Mouse (Mus musculus) forebrain, postnatal 0 days (tissue): ENCODE data around the gene Pigu. TPM values are rescaled to one million over a fixed set of nuclear protein-coding genes. Genes with fewer than 3 reads are reported as not detected.

Source experiments
- ATAC-seq: fragments of 200-750 bp; cut with Nextera tagmentation; 2 replicates; pipeline ENCODE4 v1.8.0; 2017; ENCODE audit warnings: mild to moderate bottlenecking, moderate library complexity
- DNase-seq: peaks from one replicate; pipeline ENCODE4 v3.0.0-alpha.2; 2015
- H3K27ac ChIP-seq: fragments of 300-500 bp; sonication (generic); 2 replicates; pipeline ENCODE4 v1.5.1; 2014; ENCODE audit warnings: low read depth, mild to moderate bottlenecking, antibody characterized with exemption, low read length, moderate library complexity, mixed read lengths
- H3K27me3 ChIP-seq: fragments of 300-500 bp; sonication (generic); 2 replicates; pipeline ENCODE4 v1.6.1; 2014; ENCODE audit warnings: mild to moderate bottlenecking, low read length, mixed read lengths; ENCODE audit not compliant: insufficient read depth
- H3K36me3 ChIP-seq: fragments of 300-500 bp; sonication (generic); 2 replicates; pipeline ENCODE4 v1.6.1; 2014; ENCODE audit warnings: mild to moderate bottlenecking, moderate library complexity; ENCODE audit not compliant: insufficient read depth
- H3K4me1 ChIP-seq: fragments of 300-500 bp; sonication (generic); 2 replicates; pipeline ENCODE4 v1.6.1; 2014; ENCODE audit warnings: antibody characterized with exemption; ENCODE audit not compliant: insufficient read depth
- H3K4me2 ChIP-seq: fragments of 300-500 bp; sonication (generic); 2 replicates; pipeline ENCODE4 v1.6.1; 2014; ENCODE audit warnings: low read depth, mild to moderate bottlenecking, moderate library complexity
- H3K4me3 ChIP-seq: fragments of 300-500 bp; sonication (generic); 2 replicates; pipeline ENCODE4 v1.5.1; 2014; ENCODE audit warnings: low read depth, low read length, mixed read lengths
- H3K9ac ChIP-seq: fragments of 300-500 bp; sonication (generic); 2 replicates; pipeline ENCODE4 v1.6.1; 2014; ENCODE audit warnings: mild to moderate bottlenecking
- H3K9me3 ChIP-seq: fragments of 300-500 bp; sonication (generic); 2 replicates; pipeline ENCODE4 v1.6.1; 2016; ENCODE audit warnings: low read length
- CTCF ChIP-seq: sonication (generic); IDR thresholded peaks from 2 replicates; pipeline ENCODE4 v1.5.1; 2016; ENCODE audit warnings: antibody characterized with exemption, control low read depth, low read depth
- WGBS: fragments of 180-500 bp; shearing (Covaris S2); extraction: QIAGEN DNeasy Blood & Tissue Kit; methylation state at CpG from one replicate; pipeline ENCODE4 v1.1.7; 2014; 5-methylcytosine and 5-hydroxymethylcytosine counted together
- polyA plus RNA-seq: library from polyadenylated mRNA; unstranded; fragments of >200 nt; fragmentation: Nextera tagmentation; extraction: Ambion mirVana; gene quantifications from 2 replicates; pipeline ENCODE4 v1.2.1, GENCODE M21; 2015
- total RNA-seq: library from RNA; depleted of rRNA; stranded (reverse); fragments of >200 nt; gene quantifications from 2 replicates; pipeline ENCODE4 v1.2.3, GENCODE M21; 2014

Gene Pigu
- total and polyA plus RNA-seq, 2 experiments from 2014 or later, result 31.2 to 50.7 TPM

- DNase-seq (no peak), ATAC-seq (no peak)
- TF ChIP-seq CTCF, result no peak
- no peak overlapping the region for H3K4me2 ChIP-seq
- no peak overlapping the region for H3K27ac ChIP-seq
- whole genome bisulfite sequencing, result 86% methylated on average over 5 of the region's 5 CpGs
- no peaks in the 10 kb centered on the region for H3K4me1 ChIP-seq
- H3K36me3 ChIP-seq, result peaks cover 12% of the 10 kb centered on the region
- H3K9ac ChIP-seq, result no peak overlapping the region
- H3K27me3 ChIP-seq, result no peaks in the 10 kb centered on the region
- no peak overlapping the region for H3K4me3 ChIP-seq
- H3K9me3 ChIP-seq, result no peaks in the 10 kb centered on the region
These were observed 36.6 kb downstream of the Pigu start for GRCm38 (mm10) chr2:155320596-155320995.

GRCm38 (mm10) chr2:155318618-155319017 lies 38.6 kb downstream of the Pigu start:
- H3K27me3 ChIP-seq, result no peaks in the 10 kb centered on the region
- H3K9ac ChIP-seq, result no peak overlapping the region
- 93% methylated on average over 2 of the region's 2 CpGs for WGBS
- H3K9me3 ChIP-seq, result no peaks in the 10 kb centered on the region
- ATAC-seq, result no peak
- no peak overlapping the region for H3K4me3 ChIP-seq
- no peak for TF ChIP-seq CTCF
- H3K36me3 ChIP-seq, result peaks cover 23% of the 10 kb centered on the region
- H3K27ac ChIP-seq, result no peak overlapping the region
- DNase-seq, result no peak
- no peak overlapping the region for H3K4me2 ChIP-seq
- no peaks in the 10 kb centered on the region for H3K4me1 ChIP-seq

- Histone ChIP-seq H3K4me1 (no peaks in the 10 kb centered on the region), H3K4me2 (no peak overlapping the region), H3K27me3 (no peaks in the 10 kb centered on the region), H3K9me3 (no peaks in the 10 kb centered on the region), H3K27ac (no peak overlapping the region), H3K4me3 (no peak overlapping the region), H3K9ac (no peak overlapping the region), H3K36me3 (peaks cover 35% of the 10 kb centered on the region)
- WGBS, result 60% methylated on average over 6 of the region's 6 CpGs
- no peak for TF ChIP-seq CTCF
- ATAC-seq, result no peak
- no peak for DNase-seq
These were observed 43.6 kb downstream of the Pigu start for GRCm38 (mm10) chr2:155313671-155314070.

- H3K4me2 ChIP-seq, result no peak overlapping the region
- no peak overlapping the region for H3K9ac ChIP-seq
- 36% methylated on average over 3 of the region's 3 CpGs for WGBS
- no peak overlapping the region for H3K4me3 ChIP-seq
- no peaks in the 10 kb centered on the region for H3K4me1 ChIP-seq
- ATAC-seq (no peak), DNase-seq (peak; percentile 24)
- H3K27ac ChIP-seq, result peak overlapping the region; percentile 45; the same call in 1 of the 2 replicates
- TF ChIP-seq CTCF, result peak; percentile 44
- no peaks in the 10 kb centered on the region for H3K9me3 ChIP-seq
- no peaks in the 10 kb centered on the region for H3K27me3 ChIP-seq
- H3K36me3 ChIP-seq, result peaks cover 35% of the 10 kb centered on the region
These were observed 48.2 kb downstream of the Pigu start for GRCm38 (mm10) chr2:155308936-155309592.

GRCm38 (mm10) chr2:155299563-155299962 lies 57.7 kb downstream of the Pigu start:
- no peak for ATAC-seq
- Histone ChIP-seq H3K36me3 (peaks cover 40% of the 10 kb centered on the region), H3K27me3 (no peaks in the 10 kb centered on the region), H3K4me2 (no peak overlapping the region), H3K9ac (no peak overlapping the region), H3K4me1 (no peaks in the 10 kb centered on the region), H3K4me3 (no peak overlapping the region), H3K9me3 (no peaks in the 10 kb centered on the region), H3K27ac (no peak overlapping the region)
- TF ChIP-seq CTCF, result no peak
- no peak for DNase-seq
- 86% methylated on average over 4 of the region's 4 CpGs for WGBS

GRCm38 (mm10) chr2:155295453-155295852 lies 61.8 kb downstream of the Pigu start:
- H3K9ac ChIP-seq, result no peak overlapping the region
- no peaks in the 10 kb centered on the region for H3K9me3 ChIP-seq
- H3K36me3 ChIP-seq, result peaks cover 68% of the 10 kb centered on the region
- no peak overlapping the region for H3K4me3 ChIP-seq
- no peak for ATAC-seq
- no peak for DNase-seq
- no peak overlapping the region for H3K27ac ChIP-seq
- no peaks in the 10 kb centered on the region for H3K4me1 ChIP-seq
- 98% methylated on average over 6 of the region's 6 CpGs for WGBS
- no peaks in the 10 kb centered on the region for H3K27me3 ChIP-seq
- no peak for TF ChIP-seq CTCF
- no peak overlapping the region for H3K4me2 ChIP-seq

- no peak overlapping the region for H3K27ac ChIP-seq
- no peaks in the 10 kb centered on the region for H3K27me3 ChIP-seq
- no peak for TF ChIP-seq CTCF
- no peaks in the 10 kb centered on the region for H3K9me3 ChIP-seq
- no peak overlapping the region for H3K9ac ChIP-seq
- ATAC-seq, result no peak
- H3K36me3 ChIP-seq, result peaks cover 75% of the 10 kb centered on the region
- no peaks in the 10 kb centered on the region for H3K4me1 ChIP-seq
- H3K4me3 ChIP-seq, result no peak overlapping the region
- no peak overlapping the region for H3K4me2 ChIP-seq
- 95% methylated on average over 4 of the region's 4 CpGs for WGBS
- no peak for DNase-seq
These were observed 63.3 kb downstream of the Pigu start for GRCm38 (mm10) chr2:155293946-155294345.
